Mouse (Mus musculus) large intestine, adult 2 months (tissue): ENCODE measurements around the gene Inpp4a. TPM values are rescaled to one million over a fixed set of nuclear protein-coding genes. Genes with fewer than 3 reads are reported as not detected.

Experiments
- DNase-seq: peaks from one replicate; pipeline ENCODE4 v3.0.0-alpha.2; 2012; ENCODE audit warnings: low read depth, low spot score
- WGBS: fragments of 180-500 bp; shearing (Covaris S2); methylation state at CpG from one replicate; pipeline ENCODE4 v1.1.7; 2018; 5-methylcytosine and 5-hydroxymethylcytosine counted together
- polyA plus RNA-seq: library from polyadenylated mRNA; depleted of rRNA; stranded (reverse); fragments of >200 nt; gene quantifications from 2 replicates; pipeline ENCODE4 v1.2.3, GENCODE M21; 2012

The Inpp4a gene
- polyA plus RNA-seq, 1 experiment, result 11.0 TPM

GRCm38 (mm10) chr1:37351961-37352360, 52.3 kb downstream of the Inpp4a start:
- WGBS, result 94% methylated on average over 2 of the region's 2 CpGs
- no peak for DNase-seq

- no peak for DNase-seq
- WGBS, result 85% methylated on average over 4 of the region's 4 CpGs
Observed at GRCm38 (mm10) chr1:37353456-37353855, 53.8 kb downstream of the Inpp4a start.

GRCm38 (mm10) chr1:37355492-37355891, 55.8 kb downstream of the Inpp4a start:
- WGBS, result 77% methylated on average over 3 of the region's 3 CpGs
- DNase-seq, result no peak

GRCm38 (mm10) chr1:37356305-37356704, 56.6 kb downstream of the Inpp4a start:
- no peak for DNase-seq
- 91% methylated on average over 3 of the region's 3 CpGs for WGBS

GRCm38 (mm10) chr1:37357173-37357572, 57.5 kb downstream of the Inpp4a start:
- 86% methylated on average over 6 of the region's 6 CpGs for WGBS
- no peak for DNase-seq

GRCm38 (mm10) chr1:37358621-37359020, 59.0 kb downstream of the Inpp4a start:
- WGBS, result 46% methylated on average over 8 of the region's 8 CpGs
- no peak for DNase-seq

GRCm38 (mm10) chr1:37359395-37360092, 59.9 kb downstream of the Inpp4a start:
- DNase-seq, result no peak
- 79% methylated on average over 6 of the region's 6 CpGs for WGBS

GRCm38 (mm10) chr1:37360781-37361180, 61.1 kb downstream of the Inpp4a start:
- no peak for DNase-seq
- WGBS, result 59% methylated on average over 3 of the region's 3 CpGs

- WGBS, result 95% methylated on average over 10 of the region's 10 CpGs
- no peak for DNase-seq
Observed at GRCm38 (mm10) chr1:37362721-37363120, 63.1 kb downstream of the Inpp4a start.

- WGBS, result 93% methylated on average over 10 of the region's 10 CpGs
- DNase-seq, result no peak
Observed at GRCm38 (mm10) chr1:37368125-37368524, 68.5 kb downstream of the Inpp4a start.

- no peak for DNase-seq
- WGBS, result 76% methylated on average over 7 of the region's 7 CpGs
Observed at GRCm38 (mm10) chr1:37368768-37369385, 69.2 kb downstream of the Inpp4a start.

- WGBS, result 97% methylated on average over 8 of the region's 8 CpGs
- no peak for DNase-seq
Observed at GRCm38 (mm10) chr1:37376177-37376576, 76.5 kb downstream of the Inpp4a start.

GRCm38 (mm10) chr1:37376751-37377150, 77.1 kb downstream of the Inpp4a start:
- DNase-seq, result no peak
- WGBS, result 98% methylated on average over 2 of the region's 2 CpGs

- no peak for DNase-seq
- WGBS, result 90% methylated on average over 5 of the region's 5 CpGs
Observed at GRCm38 (mm10) chr1:37378095-37378494, 78.4 kb downstream of the Inpp4a start.

- DNase-seq, result no peak
- 80% methylated on average over 4 of the region's 4 CpGs for WGBS
Observed at GRCm38 (mm10) chr1:37379536-37379935, 79.9 kb downstream of the Inpp4a start.

- 93% methylated on average over 5 of the region's 5 CpGs for WGBS
- DNase-seq, result no peak
Observed at GRCm38 (mm10) chr1:37380913-37381312, 81.2 kb downstream of the Inpp4a start.

GRCm38 (mm10) chr1:37384304-37384703, 84.6 kb downstream of the Inpp4a start:
- WGBS, result 85% methylated on average over 3 of the region's 3 CpGs
- no peak for DNase-seq

GRCm38 (mm10) chr1:37386448-37386971, 86.8 kb downstream of the Inpp4a start:
- 65% methylated on average over 7 of the region's 7 CpGs for WGBS
- no peak for DNase-seq

GRCm38 (mm10) chr1:37393174-37393573, 93.5 kb downstream of the Inpp4a start:
- WGBS, result 79% methylated on average over 5 of the region's 5 CpGs
- DNase-seq, result no peak

GRCm38 (mm10) chr1:37396481-37396880, 96.8 kb downstream of the Inpp4a start:
- WGBS, result 59% methylated on average over 1 of the region's 1 CpGs
- DNase-seq, result no peak

- WGBS, result 62% methylated on average over 3 of the region's 3 CpGs
- no peak for DNase-seq
Observed at GRCm38 (mm10) chr1:37398961-37399360, 99.3 kb downstream of the Inpp4a start.
